Mouse (Mus musculus): ENCODE data around the gene Tbck.

Gene Tbck

DNA sequence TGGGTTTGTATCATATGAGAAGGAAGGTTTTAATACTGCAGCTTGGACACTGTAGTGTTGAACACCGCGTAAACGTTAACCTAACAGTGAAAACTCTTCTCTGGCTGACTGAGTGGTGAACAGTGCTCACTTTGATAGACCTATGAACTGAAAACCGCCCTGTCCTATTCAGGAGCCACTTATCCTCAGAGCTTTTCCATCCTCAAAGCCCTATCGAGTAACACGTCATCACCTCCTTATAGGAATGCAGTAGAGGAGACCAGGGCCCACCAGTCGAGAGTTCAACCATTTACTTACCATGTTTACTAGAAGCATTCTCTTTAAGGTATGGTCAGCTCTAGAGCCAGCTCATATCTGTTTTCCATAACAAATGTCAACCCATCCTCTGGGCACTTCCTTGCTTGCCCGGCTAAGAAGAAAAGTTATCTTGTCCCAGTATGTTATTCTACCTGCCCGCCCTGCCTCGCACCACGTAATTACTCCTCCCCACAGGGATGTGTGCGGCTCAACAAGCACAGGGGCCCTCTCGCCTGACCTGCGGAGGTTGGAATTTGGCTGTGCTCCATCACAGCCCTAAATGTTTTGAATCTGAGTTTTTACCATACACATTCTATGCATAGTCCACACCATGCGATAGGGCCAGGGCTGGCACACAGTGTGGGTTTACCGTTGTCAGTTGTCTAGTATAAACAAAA is 147.4 kb downstream of the Tbck start:
- DNase-seq (ENCODE audit: low spot score in 2 of 2): no peak

DNA sequence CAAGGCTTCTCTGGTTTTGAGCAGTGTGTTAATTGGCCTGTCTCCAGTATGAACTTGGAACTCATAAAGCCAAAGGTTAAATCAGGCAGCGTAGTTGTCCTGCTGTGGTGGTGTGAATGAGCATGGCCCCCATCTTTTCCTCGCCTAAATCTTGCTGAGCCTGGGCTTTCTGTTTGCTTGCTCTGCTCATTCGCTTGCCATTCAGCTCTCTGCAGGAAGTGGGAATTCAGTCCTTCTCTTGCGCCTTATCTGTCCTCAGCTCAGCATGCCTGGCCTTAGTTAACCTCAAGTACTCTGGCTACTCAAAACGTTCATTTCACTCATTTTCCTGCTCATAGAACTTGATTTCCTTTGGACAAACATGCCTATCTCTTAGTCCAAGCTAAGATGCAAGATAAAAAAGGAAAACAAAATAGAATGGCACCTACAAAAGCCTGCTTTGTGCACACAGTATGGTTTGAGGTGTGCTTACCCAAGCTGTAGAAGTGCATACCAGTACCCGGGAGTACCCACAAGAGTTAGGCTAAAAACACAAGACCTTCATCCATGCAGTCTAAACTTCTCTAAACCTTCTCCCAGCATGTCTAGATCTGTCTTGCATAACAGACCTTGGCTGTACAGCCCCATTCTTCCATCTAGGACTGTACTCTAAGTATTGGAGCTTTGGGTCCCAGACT is 151.3 kb downstream of the Tbck start:
- no peak for DNase-seq (ENCODE audit: low spot score in 2 of 2)

DNA sequence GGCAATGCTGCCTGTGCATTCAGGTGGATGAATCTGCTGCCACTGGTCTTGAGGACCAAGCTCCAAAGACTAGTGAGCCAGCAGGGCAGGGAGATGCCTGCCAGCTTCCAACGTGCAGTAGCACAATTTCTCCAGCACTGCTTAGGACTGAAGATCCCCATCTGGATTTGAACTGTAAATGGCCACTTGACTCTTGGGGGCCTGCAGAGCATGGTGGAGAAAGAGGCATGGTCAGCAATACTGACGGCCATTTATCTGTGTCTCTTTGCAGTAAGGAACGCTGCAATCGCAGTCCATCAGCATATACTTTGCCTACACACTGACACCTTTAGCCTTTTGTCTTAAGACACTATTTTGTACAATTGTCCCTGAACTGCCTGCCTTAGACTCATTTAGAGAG is 153.2 kb downstream of the Tbck start:
- DNase-seq (ENCODE audit: low spot score in 2 of 2): no peak

DNA sequence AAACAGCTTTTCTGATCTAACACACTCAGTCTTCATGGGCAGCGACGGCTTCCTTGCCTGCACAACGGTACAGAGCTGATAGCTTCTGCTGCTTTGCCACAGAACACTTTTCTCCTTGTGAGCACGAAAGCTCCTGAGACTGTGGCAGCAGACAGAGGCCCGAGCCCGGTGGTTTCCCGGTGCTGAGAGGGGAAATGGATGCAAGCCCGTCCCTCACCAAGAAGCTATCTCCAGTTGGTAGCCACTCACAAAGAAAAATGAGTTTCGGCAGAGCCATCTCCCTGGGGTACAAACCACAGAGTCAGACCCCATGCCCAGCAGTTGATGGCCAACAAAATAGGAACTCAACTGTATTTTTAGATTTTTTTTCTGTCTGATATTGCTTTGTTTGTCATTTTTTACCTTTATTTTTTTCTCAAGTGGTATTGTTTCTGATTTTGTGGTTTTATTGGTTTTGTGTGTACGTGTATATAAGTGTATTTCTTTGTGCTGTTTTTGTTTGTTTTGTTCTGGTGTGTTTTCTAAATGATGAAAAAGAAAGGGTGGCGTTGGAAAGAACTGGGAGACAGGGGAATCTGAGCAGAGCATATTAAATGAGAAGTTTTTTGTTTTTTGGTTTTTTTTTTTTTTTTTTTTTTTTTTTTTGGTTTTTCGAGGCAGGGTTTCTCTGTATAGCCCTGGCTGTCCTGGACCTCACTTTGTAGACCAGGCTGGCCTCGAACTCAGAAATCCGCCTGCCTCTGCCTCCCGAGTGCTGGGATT is 154.9 kb downstream of the Tbck start:
- no peak for DNase-seq (ENCODE audit: low spot score in 2 of 2)

DNA sequence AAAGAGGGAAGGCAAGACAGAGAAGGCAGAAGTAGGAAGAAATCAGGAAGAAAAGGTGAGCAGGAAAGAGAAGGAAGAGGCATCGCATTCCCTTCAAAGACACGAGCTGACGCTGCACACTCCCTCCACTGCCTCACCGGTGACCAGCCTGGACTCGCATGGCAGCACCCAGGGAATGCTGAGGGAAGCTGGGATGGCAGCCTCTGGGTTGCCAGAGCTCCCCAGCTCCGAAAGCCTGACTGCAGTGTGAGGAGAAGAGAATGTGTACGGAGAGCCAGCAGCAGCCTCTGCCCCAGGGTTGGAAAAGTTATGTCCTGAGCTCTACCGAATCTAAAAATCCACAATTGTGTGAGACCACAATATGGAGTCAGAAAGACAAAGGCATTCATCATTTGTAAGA is 155.6 kb downstream of the Tbck start:
- DNase-seq (ENCODE audit: low spot score in 2 of 2): no peak

DNA sequence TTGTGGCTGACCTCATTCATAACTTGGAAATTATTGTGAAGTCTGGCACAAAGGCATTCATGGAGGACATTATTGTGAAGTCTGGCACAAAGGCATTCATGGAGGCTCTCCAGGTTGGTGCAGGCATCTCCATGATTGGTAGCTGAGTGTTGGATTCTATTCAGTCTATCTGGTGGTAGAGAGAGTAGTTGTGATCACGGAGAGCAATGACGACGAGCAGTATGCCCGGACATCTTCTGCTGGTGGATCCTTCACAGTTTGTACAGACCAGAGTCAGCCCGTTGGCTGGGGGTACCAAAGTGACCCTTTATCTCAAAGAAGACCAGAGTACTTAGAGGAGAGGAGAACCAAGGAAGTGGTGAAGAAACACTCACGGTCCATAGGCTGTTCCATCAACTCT is 158.7 kb downstream of the Tbck start:
- no peak for DNase-seq (ENCODE audit: low spot score in 2 of 2)

DNA sequence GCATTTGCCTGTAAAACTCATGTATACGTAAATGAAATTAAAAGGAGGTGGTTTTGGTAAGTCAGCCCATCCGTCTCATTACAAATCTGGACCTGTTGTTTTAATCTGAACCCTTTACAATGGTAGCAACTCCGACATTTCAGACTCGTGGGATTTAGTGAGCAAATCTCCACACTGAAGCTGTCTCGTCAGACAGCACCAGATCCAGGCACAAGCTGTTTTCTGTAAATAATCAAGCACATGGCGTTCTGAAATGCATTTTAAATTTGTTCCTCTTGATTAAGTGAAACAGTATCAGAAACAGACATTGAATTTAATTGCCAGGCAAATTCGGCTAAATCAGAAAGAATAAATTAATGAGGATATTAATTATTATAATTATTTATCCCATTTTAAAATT is 165.7 kb downstream of the Tbck start:
- DNase-seq (ENCODE audit: low spot score in 2 of 2): no peak

DNA sequence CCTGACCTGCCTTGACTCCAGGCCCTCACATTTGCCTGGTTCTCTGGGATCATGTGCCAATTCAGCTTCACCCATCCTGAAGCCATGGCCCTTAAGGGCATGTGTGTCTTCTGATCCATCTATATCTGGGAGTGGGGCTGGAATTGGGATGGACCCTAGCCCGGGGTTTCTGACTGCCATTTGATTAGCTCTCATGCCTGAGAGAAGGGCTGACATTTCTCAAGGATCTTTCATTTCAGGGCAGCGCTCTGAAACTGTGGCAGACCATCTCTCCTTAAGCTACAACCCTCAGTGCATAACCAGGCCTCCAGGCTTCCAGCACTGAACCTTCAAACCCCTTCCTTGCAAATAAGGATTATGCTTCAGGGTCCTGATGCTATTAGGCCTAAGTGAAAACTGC is 166.5 kb downstream of the Tbck start:
- DNase-seq (ENCODE audit: low spot score in 2 of 2): no peak

DNA sequence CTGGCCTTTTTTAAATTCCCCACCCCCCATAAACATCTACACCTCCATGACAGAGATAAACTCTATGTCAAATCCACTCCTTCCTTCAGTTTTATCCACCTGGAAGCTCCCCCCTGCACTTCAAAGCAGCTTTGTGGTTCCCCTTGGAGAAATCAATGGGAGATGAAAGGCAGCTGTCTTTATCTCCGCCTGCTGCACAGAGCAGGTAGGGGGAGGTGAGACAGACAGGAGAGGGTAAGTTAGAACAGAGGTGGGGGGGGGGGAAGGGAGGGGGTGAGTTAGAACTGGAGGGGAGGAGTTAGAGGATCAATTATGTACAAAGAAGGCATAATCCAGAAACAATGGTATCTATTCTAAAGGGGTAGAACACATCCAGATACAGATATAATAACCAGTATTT is 167.5 kb downstream of the Tbck start:
- DNase-seq (ENCODE audit: low spot score in 2 of 2): no peak

DNA sequence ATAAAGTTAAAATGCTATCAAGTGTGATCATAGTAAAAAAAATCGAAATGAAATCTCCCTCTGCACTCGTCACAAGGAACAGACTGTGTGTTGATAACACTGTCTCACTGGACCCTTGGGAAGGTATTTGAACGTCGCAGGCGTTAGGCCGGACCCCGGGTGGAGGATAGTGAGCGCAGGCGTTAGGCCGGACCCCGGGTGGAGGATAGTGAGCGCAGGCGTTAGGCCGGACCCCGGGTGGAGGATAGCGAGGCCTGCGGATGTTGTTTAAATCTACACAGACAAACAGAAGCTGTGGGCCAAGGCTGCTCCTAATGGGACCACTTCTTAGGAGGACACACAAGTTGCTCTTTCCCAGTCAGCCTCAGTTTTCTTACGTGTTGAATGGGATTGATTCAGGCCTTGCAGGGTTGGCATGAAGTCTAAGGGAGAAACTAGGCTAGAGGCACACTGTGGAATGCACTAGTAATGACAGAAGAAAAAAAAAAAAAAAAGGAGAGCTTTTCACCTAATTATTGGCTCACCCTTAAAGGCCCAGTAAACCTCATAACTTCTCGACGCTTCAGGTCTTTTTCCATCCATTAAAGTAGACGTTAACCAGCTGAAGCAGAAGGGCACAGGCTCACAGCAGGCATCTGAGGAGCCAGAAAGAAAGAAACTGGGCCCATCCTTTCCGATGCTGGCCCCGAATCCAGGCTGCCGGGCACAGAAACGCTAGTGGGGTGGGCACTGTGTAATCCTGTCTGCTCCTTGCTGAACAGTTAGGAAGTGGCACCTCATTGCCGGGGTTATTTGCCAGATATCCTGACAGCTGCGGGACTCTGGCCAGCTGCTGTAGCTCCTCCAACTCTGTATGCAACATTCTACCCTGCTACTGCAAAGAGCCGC is 168.1 kb downstream of the Tbck start:
- DNase-seq (ENCODE audit: low spot score in 2 of 2): peak; percentile 36 to 41

DNA sequence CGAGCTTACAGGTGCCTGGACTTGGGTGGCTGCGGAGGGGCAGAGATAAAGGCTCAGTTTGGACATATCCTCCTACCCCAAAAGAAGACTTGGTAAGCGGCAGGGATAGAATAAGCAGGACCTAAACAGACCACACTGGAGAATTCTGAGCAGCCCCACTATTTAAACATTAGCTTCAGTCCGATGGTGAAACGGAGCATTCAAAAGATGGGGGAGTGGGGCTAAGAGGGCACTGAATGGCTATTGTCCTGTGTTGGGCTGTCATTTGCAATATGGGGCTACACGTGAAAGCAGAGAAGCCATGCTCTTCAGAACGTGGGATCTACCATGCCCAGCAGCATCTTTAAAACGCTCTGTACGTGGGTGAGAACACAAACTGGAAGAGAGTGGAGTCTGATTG is 170.3 kb downstream of the Tbck start:
- DNase-seq (ENCODE audit: low spot score in 2 of 2): no peak

DNA sequence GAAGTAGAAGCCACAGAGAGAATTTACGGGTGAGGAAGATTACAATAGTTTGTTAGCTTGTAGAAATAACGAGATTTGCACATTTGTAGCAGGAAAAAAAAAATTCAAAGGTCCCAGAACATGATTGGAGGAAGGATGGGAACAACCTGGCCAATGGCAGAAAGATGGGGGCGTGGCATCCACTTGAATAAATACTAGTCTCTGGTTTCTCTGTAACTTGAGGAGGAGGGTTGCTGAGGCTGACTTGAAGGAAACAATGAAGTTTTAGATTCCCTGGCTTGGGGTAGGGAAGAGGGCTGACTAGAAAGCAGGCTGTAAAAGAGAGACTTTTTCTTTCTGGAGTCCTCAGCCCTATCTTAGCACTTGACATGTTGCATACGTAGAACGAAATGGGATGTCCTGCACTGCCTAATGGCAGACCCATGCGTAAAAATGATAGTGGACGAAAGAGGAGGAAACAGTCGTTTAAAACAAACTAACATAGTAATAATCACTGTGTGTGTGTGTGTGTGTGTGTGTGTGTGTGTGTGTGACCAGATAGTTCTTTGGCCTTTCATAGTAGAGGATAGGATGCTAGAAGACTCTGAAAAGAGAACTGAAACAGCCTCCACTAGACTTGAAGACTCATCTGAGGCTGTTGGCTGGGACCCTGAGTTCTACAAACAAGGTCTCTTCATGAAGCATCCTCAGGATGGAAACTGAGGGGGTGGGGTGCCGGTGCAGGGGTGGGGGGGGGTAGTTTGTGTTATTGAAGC is 171.7 kb downstream of the Tbck start:
- DNase-seq (ENCODE audit: low spot score in 2 of 2): no peak

DNA sequence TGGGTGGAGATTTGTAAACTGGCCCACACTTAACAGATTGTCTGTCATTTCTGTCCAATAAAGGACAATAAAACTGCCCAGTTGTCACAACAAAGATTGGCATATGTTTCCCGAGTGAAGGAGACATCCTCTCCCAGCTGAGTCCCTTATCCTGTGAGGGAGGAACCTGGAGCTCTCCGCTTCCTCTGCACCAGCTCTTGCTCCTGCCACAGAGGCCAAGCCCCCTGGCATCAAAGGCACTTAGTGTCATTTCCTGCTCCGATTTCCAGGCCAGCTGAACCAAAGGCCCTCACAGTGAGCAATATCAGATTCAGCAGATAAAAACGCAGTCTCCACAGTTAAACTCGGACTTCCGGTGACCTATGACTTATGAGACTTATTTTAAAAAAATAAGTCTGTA is 172.7 kb downstream of the Tbck start:
- no peak for DNase-seq (ENCODE audit: low spot score in 2 of 2)

DNA sequence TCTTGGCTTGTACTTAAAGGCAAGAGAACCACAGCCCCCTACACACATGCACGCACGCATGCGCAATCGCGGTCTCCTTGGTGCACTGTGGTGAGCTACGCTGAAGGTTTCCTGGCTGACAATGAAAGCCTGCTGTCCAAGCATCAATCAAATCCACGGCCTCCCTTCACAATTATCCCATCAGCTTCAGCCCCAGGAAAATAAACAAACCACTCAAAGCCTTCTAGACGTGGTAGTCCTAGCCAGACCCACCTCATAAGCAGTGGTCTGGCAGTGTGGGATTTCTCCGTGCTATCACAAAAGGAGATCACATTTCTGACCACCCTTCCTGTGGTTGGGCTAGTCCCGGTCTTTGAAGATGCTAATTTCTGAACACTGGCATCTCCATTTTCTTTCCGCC is 174.9 kb downstream of the Tbck start:
- DNase-seq (ENCODE audit: low spot score in 2 of 2): no peak

DNA sequence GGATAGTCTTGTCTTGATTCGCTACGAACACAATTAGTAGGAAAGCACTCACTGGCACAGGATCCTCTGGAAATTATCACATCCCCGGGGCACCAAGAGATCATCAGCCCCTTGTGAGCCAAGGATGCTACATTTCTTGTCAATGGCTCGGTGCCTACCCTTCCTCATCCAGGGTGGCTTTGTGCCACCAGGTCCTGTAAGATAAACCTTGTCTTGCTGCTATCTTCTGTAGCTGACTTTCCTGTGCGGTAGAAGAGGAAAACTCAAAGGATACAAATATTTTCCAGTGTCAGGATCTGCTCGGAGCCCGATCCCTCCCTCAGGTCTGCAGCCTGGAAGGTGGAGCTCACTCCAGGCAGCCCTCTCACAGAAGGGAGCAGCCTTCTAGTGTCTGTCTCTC is 175.6 kb downstream of the Tbck start:
- no peak for DNase-seq (ENCODE audit: low spot score in 2 of 2)

DNA sequence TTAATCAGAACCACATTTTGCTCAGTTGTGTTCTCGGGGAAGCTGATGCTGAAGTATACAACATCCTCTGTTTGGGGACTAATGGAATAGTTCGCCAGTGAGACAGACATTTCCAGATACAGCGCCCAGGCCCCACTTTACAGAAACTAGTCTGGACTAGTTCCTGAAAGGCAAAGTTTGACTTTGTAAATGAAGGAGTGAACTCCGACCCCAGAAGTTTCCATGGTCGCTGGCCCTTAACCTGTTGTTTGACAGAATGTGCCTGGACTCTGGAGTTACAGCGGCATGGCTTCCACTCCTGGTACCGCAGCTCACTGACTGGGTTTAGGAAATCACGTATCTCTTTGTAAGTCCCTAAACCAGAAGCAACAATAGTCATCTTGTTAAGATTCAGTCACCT is 176.9 kb downstream of the Tbck start:
- DNase-seq (ENCODE audit: low spot score in 2 of 2): no peak

DNA sequence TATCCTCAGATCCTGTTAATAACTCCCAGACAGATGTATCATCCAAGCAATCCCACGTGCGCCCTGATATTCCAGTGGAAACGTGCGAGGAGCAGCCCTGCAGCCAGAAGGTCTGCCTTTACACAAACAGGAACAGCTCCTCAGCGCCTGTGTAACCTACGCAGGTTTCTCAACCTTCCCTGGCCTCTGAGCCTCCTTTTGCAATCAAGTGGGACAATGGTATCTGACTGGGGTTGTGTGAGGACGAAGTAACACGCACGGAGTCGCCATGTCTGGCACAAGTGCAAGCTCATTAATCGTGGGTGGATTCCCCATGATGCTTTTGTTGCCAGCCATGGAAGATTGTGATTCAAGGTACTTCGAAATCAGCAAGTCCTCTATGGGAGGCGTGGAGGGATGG is 179.9 kb downstream of the Tbck start:
- no peak for DNase-seq (ENCODE audit: low spot score in 2 of 2)

DNA sequence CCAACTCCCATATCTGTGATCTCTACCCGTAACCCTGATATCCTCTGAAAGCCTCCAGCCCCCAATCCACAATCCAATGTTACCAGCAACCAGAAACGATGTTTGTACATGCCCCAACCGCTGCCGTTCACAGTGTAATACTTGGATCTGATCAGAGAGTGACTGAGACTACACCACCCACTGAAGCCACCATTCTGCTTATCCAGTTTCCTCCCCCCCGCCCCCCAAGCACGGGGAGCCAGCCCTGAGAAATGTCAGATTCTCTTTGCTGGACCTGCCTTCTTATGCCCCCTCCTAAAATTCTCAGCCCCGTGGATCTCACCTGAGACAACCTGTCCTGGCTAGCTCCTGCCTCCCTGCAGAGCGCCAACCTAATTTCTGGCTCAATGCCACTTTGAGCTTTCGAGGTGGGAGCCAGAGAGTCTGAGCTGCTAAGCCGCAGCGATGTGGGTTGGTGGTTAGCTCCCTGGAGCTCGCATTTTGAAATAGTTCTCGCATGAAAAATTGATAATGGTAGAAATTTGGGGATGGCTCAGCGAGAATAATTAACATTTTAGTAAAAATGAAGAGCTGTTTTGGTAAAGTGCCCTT is 180.5 kb downstream of the Tbck start:
- no peak for DNase-seq (ENCODE audit: low spot score in 2 of 2)

DNA sequence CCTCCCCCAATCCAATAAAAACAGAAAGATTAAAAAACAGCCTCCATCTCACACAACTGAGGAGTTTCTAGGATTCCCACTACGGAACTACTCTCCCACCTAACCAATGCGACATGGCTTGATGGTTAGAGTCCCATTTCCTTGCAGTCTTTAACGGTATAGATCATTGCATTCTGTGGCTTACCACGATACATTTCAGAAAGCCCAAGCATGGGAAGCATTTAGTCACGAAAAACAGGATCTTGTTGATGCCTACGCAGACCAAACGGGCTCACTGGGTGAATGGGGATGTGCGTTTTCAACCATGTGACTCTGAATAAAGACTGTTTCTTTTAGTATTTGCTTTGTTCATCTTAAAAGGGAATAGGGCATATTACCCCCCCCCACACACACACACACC is 181.0 kb downstream of the Tbck start:
- no peak for DNase-seq (ENCODE audit: low spot score in 2 of 2)

DNA sequence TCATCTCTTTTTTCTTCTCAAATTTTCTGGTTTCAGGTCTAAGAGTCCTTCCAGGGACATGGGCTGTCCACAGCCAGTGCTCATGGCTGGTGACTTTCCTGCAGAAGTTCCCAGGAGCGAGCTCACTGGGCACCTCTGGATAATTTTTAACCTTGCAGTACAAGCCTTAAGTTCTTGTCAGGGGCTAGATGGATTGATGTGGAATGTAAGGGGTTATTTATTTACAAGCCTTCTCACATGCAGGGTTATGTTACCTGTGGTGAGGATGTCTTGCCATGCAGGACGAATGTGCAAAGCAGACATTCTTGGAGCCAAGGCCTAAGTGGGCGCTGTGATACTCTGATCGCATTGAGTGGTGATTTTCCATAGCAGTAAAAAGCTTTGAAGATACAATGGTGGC is 181.7 kb downstream of the Tbck start:
- no peak for DNase-seq (ENCODE audit: low spot score in 2 of 2)

DNA sequence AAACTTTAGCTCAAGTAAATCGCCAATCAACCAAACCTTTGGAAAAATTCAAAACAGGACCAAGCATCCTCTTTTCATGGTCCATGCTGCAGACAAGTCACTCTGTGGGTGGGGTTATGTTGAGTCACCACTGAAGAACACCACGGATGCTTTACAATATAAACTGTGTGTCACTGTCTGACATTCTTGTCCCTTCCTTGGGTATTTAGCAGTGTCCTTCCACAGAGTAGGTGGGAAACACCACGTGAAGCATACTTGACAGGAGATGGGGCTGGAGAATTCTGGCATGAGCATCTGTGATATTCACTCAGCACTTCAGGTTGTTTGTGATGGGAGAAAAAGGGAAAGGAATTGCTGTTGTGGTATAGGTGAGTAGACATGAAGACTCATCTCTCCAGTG is 183.0 kb downstream of the Tbck start:
- DNase-seq (ENCODE audit: low spot score in 2 of 2): no peak

Data from right cerebral cortex, postnatal 10 days (tissue).